Mouse (Mus musculus) MEL (cell line): ENCODE measurements around the gene Itga11. TPM values are rescaled to one million over a fixed set of nuclear protein-coding genes. Genes with fewer than 3 reads are reported as not detected.

Source experiments
- DNase-seq: peaks from one replicate; pipeline ENCODE4 v3.0.0; 2011; ENCODE audit warnings: low read depth, low spot score
- H3K27ac ChIP-seq: 2 replicates; pipeline ENCODE4 v1.5.1; 2012; ENCODE audit warnings: low read depth, mild to moderate bottlenecking, control low read depth, low read length, moderate library complexity; ENCODE audit not compliant: control insufficient read depth
- H3K27me3 ChIP-seq, 2 experiments: fragments of 150-350 bp in 1 of 2; sonication (generic) in 1 of 2; 2 replicates each; pipeline ENCODE4 v1.6.1; 2012; ENCODE audit warnings: low read length in 2 of 2, mild to moderate bottlenecking in 2 of 2, improper control_type of control experiment in 1 of 2, moderate library complexity in 1 of 2; ENCODE audit not compliant: insufficient read depth in 2 of 2, control insufficient read depth in 1 of 2
- H3K36me3 ChIP-seq, 2 experiments: 2 replicates each; pipeline ENCODE4 v1.6.1; 2012 to 2014; ENCODE audit warnings: low read length in 2 of 2, improper control_type of control experiment in 1 of 2, inconsistent platforms in 1 of 2, mild to moderate bottlenecking in 1 of 2; ENCODE audit not compliant: insufficient read depth in 2 of 2, control insufficient read depth in 1 of 2
- H3K4me1 ChIP-seq, 2 experiments: fragments of 150-350 bp in 1 of 2; sonication (generic) in 1 of 2; 2 replicates each; pipeline ENCODE4 v1.6.1; 2012; ENCODE audit warnings: low read length in 2 of 2, improper control_type of control experiment in 1 of 2, mild to moderate bottlenecking in 1 of 2; ENCODE audit not compliant: insufficient read depth in 2 of 2, control insufficient read depth in 1 of 2
- H3K4me3 ChIP-seq, 2 experiments: fragments of 150-350 bp in 1 of 2; sonication (generic) in 1 of 2; 2 replicates each; pipeline ENCODE4 v1.5.1; 2012; ENCODE audit warnings: low read depth in 2 of 2, low read length in 2 of 2, mild to moderate bottlenecking in 2 of 2, moderate library complexity in 2 of 2, control low read depth in 1 of 2, improper control_type of control experiment in 1 of 2; ENCODE audit not compliant: control insufficient read depth in 1 of 2, insufficient read depth in 1 of 2
- H3K79me2 ChIP-seq: 2 replicates; pipeline ENCODE4 v1.6.1; 2012; ENCODE audit warnings: mild to moderate bottlenecking, low read length, moderate library complexity; ENCODE audit not compliant: control insufficient read depth, poor library complexity, insufficient read depth
- H3K9ac ChIP-seq: 2 replicates; pipeline ENCODE4 v1.6.1; 2012; ENCODE audit warnings: low read depth, mild to moderate bottlenecking, control low read depth, low read length, moderate library complexity; ENCODE audit not compliant: control insufficient read depth, poor library complexity, severe bottlenecking
- H3K9me3 ChIP-seq: fragments of 150-350 bp; sonication (generic); replicated peaks from 2 replicates; pipeline ENCODE4 v1.6.1; 2012; ENCODE audit warnings: mild to moderate bottlenecking, low read length, improper control_type of control experiment, moderate library complexity; ENCODE audit not compliant: insufficient read depth
- CHD1 ChIP-seq: IDR thresholded peaks from 2 replicates; pipeline ENCODE4 v1.6.1; 2012; ENCODE audit warnings: low read depth, mild to moderate bottlenecking, inconsistent platforms, low read length, improper control_type of control experiment
- CHD2 ChIP-seq: IDR thresholded peaks from 2 replicates; pipeline ENCODE4 v1.6.1; 2011; ENCODE audit warnings: low read length, improper control_type of control experiment
- E2F4 ChIP-seq: IDR thresholded peaks from 2 replicates; pipeline ENCODE4 v1.6.1; 2011; ENCODE audit warnings: low read depth, low read length, improper control_type of control experiment, borderline replicate concordance
- ELF1 ChIP-seq: IDR thresholded peaks from 2 replicates; pipeline ENCODE4 v1.6.1; 2014; ENCODE audit warnings: low read depth, mild to moderate bottlenecking, inconsistent platforms, low read length, improper control_type of control experiment, moderate library complexity
- ETS1 ChIP-seq: IDR thresholded peaks from 2 replicates; pipeline ENCODE4 v1.6.1; 2012; ENCODE audit warnings: low read depth, mild to moderate bottlenecking, inconsistent platforms, low read length, improper control_type of control experiment, moderate library complexity
- GATA1 ChIP-seq: IDR thresholded peaks from 2 replicates; pipeline ENCODE4 v1.6.1; 2011; ENCODE audit warnings: low read depth, low read length, improper control_type of control experiment
- HCFC1 ChIP-seq: IDR thresholded peaks from 2 replicates; pipeline ENCODE4 v1.6.1; 2012; ENCODE audit warnings: low read depth, mild to moderate bottlenecking, inconsistent platforms, low read length, improper control_type of control experiment, moderate library complexity
- KAT2A ChIP-seq: conservative IDR thresholded peaks from 2 replicates; pipeline ENCODE4 v1.6.1; 2012; ENCODE audit warnings: low read depth, low read length, improper control_type of control experiment, inconsistent platforms
- MAFK ChIP-seq: IDR thresholded peaks from 2 replicates; pipeline ENCODE4 v1.6.1; 2011; ENCODE audit warnings: low read depth, mild to moderate bottlenecking, low read length, improper control_type of control experiment, borderline replicate concordance
- MAZ ChIP-seq: IDR thresholded peaks from 2 replicates; pipeline ENCODE4 v1.6.1; 2012; ENCODE audit warnings: low read depth, mild to moderate bottlenecking, inconsistent platforms, low read length, improper control_type of control experiment
- MEF2A ChIP-seq: IDR thresholded peaks from 2 replicates; pipeline ENCODE4 v1.6.1; 2014; ENCODE audit warnings: low read depth, mild to moderate bottlenecking, inconsistent platforms, low read length, improper control_type of control experiment; ENCODE audit not compliant: poor library complexity, insufficient replicate concordance, severe bottlenecking; ENCODE audit errors: extremely low read depth
- MXI1 ChIP-seq: IDR thresholded peaks from 2 replicates; pipeline ENCODE4 v1.6.1; 2011; ENCODE audit warnings: mild to moderate bottlenecking, low read depth, low read length, improper control_type of control experiment
- NRF1 ChIP-seq: IDR thresholded peaks from 2 replicates; pipeline ENCODE4 v1.6.1; 2014; ENCODE audit warnings: low read depth, mild to moderate bottlenecking, inconsistent platforms, low read length, improper control_type of control experiment, moderate library complexity; ENCODE audit not compliant: poor library complexity, insufficient read depth, severe bottlenecking
- SIN3A ChIP-seq: IDR thresholded peaks from 2 replicates; pipeline ENCODE4 v1.6.1; 2012; ENCODE audit warnings: low read length, improper control_type of control experiment, inconsistent platforms
- TBP ChIP-seq: IDR thresholded peaks from 2 replicates; pipeline ENCODE4 v1.8.0; 2011; ENCODE audit warnings: low read depth, low read length, improper control_type of control experiment
- UBTF ChIP-seq: IDR thresholded peaks from 2 replicates; pipeline ENCODE4 v1.6.1; 2012; ENCODE audit warnings: low read depth, mild to moderate bottlenecking, inconsistent platforms, low read length, improper control_type of control experiment, moderate library complexity, borderline replicate concordance; ENCODE audit not compliant: insufficient read depth
- USF1 ChIP-seq: IDR thresholded peaks from 2 replicates; pipeline ENCODE4 v1.6.1; 2014; ENCODE audit warnings: low read depth, mild to moderate bottlenecking, inconsistent platforms, low read length, improper control_type of control experiment, moderate library complexity
- USF2 ChIP-seq, 2 experiments: IDR thresholded peaks; 2 replicates each; pipeline ENCODE4 v1.6.1; 2011 to 2012; ENCODE audit warnings: improper control_type of control experiment in 2 of 2, low read length in 2 of 2, borderline replicate concordance in 1 of 2, inconsistent platforms in 1 of 2, low read depth in 1 of 2, mild to moderate bottlenecking in 1 of 2; ENCODE audit not compliant: insufficient read depth in 1 of 2
- ZKSCAN1 ChIP-seq: IDR thresholded peaks from 2 replicates; pipeline ENCODE4 v1.6.1; 2012; ENCODE audit warnings: low read depth, mild to moderate bottlenecking, inconsistent platforms, low read length, improper control_type of control experiment, moderate library complexity
- polyA plus RNA-seq, 2 experiments: library from polyadenylated mRNA; stranded (reverse) in 1 of 2; unstranded in 1 of 2; fragments of >175 nt in 1 of 2; fragments of >200 nt in 1 of 2; gene quantifications; 2 replicates each; pipeline versions ENCODE4 v1.2.1 to v1.2.4; 2012; ENCODE audit warnings: low replicate concordance in 2 of 2, low read depth in 1 of 2; ENCODE audit not compliant: insufficient read length in 2 of 2, insufficient read depth in 1 of 2, missing spikeins in 1 of 2
- total RNA-seq: library from RNA; depleted of rRNA; stranded (reverse); fragments of 300-350 nt; gene quantifications from 2 replicates; pipeline ENCODE4 v1.2.3, GENCODE M21; 2012

Itga11 gene
- total and polyA plus RNA-seq, 3 experiments, result not detected

GRCm38 (mm10) chr9:62679398-62679797 is 1.8 kb downstream of the Itga11 start:
- no peak overlapping the region for H3K4me3 ChIP-seq
- peaks cover 0 to under 1% of the 10 kb centered on the region in 2 experiments; a peak in 2 of 4 replicates for H3K27me3 ChIP-seq
- DNase-seq, result no peak
- no peaks in the 10 kb centered on the region for H3K9me3 ChIP-seq
- no peaks in the 10 kb centered on the region for H3K36me3 ChIP-seq
- no peak overlapping the region for H3K9ac ChIP-seq
- H3K4me1 ChIP-seq, result no peaks in the 10 kb centered on the region
- no peak overlapping the region for H3K27ac ChIP-seq
- TF ChIP-seq TBP (no peak), ETS1 (no peak), MXI1 (no peak), CHD1 (no peak), MAFK (no peak), USF1 (no peak), ELF1 (no peak), KAT2A (no peak), CHD2 (no peak), NRF1 (no peak), MEF2A (no peak), MAZ (no peak)
- H3K79me2 ChIP-seq, result no peaks in the 10 kb centered on the region

DNA sequence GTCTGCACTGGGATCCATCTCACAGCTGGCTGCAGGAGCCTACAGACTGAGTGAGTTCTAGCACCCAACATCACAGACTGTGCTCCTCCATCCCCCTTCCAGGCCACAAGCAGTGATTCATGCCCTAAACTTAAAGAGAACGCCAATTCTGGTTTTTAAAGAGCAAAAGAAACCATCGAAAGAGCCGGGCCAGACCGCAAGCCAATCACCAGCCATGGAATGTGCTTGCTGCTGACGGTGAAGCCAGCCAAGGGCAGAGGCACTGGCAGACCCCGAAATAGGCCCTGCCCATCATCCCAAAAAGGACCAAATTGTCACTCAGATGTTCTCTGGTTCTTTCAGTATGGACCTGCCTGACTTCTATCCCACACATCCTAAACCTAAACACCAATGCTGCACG is 6.7 kb downstream of the Itga11 start:
- DNase-seq, result no peak
- Histone ChIP-seq H3K4me3 (no peak overlapping the region), H3K36me3 (no peaks in the 10 kb centered on the region), H3K9me3 (no peaks in the 10 kb centered on the region), H3K79me2 (no peaks in the 10 kb centered on the region), H3K27me3 (peaks cover 1 to 7% of the 10 kb centered on the region in 2 experiments; a peak in 3 of 4 replicates), H3K9ac (no peak overlapping the region), H3K4me1 (no peaks in the 10 kb centered on the region), H3K27ac (no peak overlapping the region)
- no peak for TF ChIP-seq E2F4
- TF ChIP-seq GATA1, result no peak
- TF ChIP-seq CHD2, result no peak
- no peak for TF ChIP-seq ZKSCAN1
- no peak for TF ChIP-seq UBTF
- TF ChIP-seq USF2 (IDR thresholded peaks at IDR 0.05; ENCODE audit: borderline replicate concordance in 1 of 2, insufficient read depth in 1 of 2, low read depth in 1 of 2, low read length in 2 of 2), result no peak
- TF ChIP-seq HCFC1, result no peak
- no peak for TF ChIP-seq MXI1
- TF ChIP-seq SIN3A, result no peak
